ENCODE assay signal across 8 mouse cellular contexts in the genomic region with DNA sequence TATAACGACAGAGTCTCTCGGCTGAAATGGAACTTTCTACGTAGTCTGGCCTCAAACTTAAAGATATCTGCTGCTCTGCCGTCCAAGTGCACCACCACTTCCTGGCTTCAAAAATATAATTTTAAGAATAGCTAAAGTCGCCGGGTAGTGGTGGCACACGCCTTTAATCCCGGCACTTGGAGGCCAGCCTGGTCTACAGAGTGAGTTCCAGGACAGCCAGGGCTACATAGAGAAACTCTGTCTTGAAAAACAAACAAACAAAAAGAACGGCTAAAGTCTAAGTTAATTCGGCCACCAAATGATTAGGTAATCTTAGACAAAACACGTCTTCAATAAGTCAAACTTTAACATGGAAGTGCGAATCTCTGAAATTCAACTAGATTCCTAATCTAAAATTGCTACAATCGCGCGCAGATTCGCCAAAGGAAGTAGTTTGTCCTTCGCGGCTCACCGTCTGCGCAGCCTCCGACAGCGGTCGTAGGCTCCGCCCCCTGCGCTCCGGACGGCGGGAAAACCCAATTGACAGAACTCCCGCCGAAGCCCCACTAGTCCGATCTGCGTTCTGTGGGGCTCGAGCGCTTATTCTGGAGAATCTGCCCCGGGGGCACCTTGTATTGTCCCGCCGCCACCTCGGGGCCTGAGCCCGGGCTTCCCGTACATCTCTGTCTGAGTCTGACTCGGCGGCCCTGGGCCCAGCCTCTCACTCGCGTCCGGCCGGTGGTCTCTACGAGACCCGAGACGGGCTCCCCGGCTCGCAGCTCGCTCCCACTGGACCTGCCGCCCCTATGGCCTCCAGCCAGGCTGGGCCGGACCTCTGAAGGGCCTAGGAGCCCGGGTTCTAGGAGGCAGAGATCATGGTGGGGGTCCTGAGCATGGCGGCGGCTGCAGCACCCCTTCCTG. TPM values are rescaled to one million over a fixed set of nuclear protein-coding genes. Genes with fewer than 3 reads are reported as not detected.
DNase-seq lines count a peak whose midpoint lies in the region; ATAC-seq and TF ChIP-seq lines count a peak whose summit lies in the region.

A gene (plus strand): TSS at position 484 of the 900 bp plus-strand sequence.

- peak within 1 kb of the TSS; percentile 91 for H3K4me2 ChIP-seq in forebrain, embryonic 13.5 days
- H3K4me2 ChIP-seq in liver, postnatal 0 days (ENCODE audit: low read depth, low read length) = peak within 1 kb of the TSS; percentile 83
- peak within 1 kb of the TSS; percentile 94 for H3K4me2 ChIP-seq in neural tube, embryonic 14.5 days (ENCODE audit: low read depth, low read length)

- peak within 1 kb of the TSS; percentile 25; the same call in 1 of the 2 replicates for H3K27ac ChIP-seq in forebrain, embryonic 13.5 days
- peak within 1 kb of the TSS; percentile 78 for H3K27ac ChIP-seq in liver, postnatal 0 days (ENCODE audit: low read depth)
- no peak within 1 kb of the TSS for H3K27ac ChIP-seq in neural tube, embryonic 14.5 days (ENCODE audit: low read depth, low read length)

- no peak for TF ChIP-seq CTCF in E14TG2a.4 (conservative IDR thresholded peaks at IDR 0.05; ENCODE audit: low read length)
- no peak for TF ChIP-seq CTCF in liver, postnatal 0 days (IDR thresholded peaks at IDR 0.05; ENCODE audit: low read depth)

- peak; percentile 93 for DNase-seq in c-Kit-positive CD71-positive TER-119-positive erythroid progenitor cells, embryonic 14.5 days (ENCODE audit: low spot score)
- peak; percentile 93 to 95 for DNase-seq in heart, postnatal 10 days
- DNase-seq in large intestine, adult 2 months (ENCODE audit: low read depth, low spot score) = peak; percentile 52
- peak; percentile 92 for DNase-seq in liver, postnatal 0 days
- peak; percentile 97 for DNase-seq in testis, postnatal 10 days (ENCODE audit: low spot score)

- intact Hi-C loops in heart, postnatal 10 days (cut with DNase I) = loop anchor here (5.0 kb wide), 1 partner anchor 118 kb away; a partner anchor contains a TSS

- peaks cover 23% of the 10 kb centered on the region for H3K36me3 ChIP-seq in E14TG2a.4 (ENCODE audit: insufficient read depth, low read length)
- 0 out of 2 replicates have a peak, but pooled peaks cover 3% of the 10 kb centered on the region for H3K36me3 ChIP-seq in forebrain, embryonic 13.5 days (ENCODE audit: poor library complexity, severe bottlenecking)
- no peaks in the 10 kb centered on the region; the same call in 1 of the 2 replicates for H3K36me3 ChIP-seq in liver, postnatal 0 days (replicated peaks; ENCODE audit: insufficient read depth, low read length)
- H3K36me3 ChIP-seq in neural tube, embryonic 14.5 days (ENCODE audit: control insufficient read depth, insufficient read depth, low read length) = no peaks in the 10 kb centered on the region

- H3K9ac ChIP-seq in forebrain, embryonic 13.5 days = peak within 1 kb of the TSS; percentile 96
- peak within 1 kb of the TSS; percentile 96 for H3K9ac ChIP-seq in liver, postnatal 0 days (replicated peaks)
- peak within 1 kb of the TSS; percentile 78 for H3K9ac ChIP-seq in neural tube, embryonic 14.5 days (replicated peaks; ENCODE audit: low read depth, low read length)

- H3K4me3 ChIP-seq in E14TG2a.4 (replicated peaks; ENCODE audit: low read length) = peak within 1 kb of the TSS; percentile 98
- H3K4me3 ChIP-seq in forebrain, embryonic 13.5 days = peak within 1 kb of the TSS; percentile 100
- peak within 1 kb of the TSS; percentile 93 for H3K4me3 ChIP-seq in liver, postnatal 0 days (ENCODE audit: low read depth, low read length)
- peak within 1 kb of the TSS; percentile 96 for H3K4me3 ChIP-seq in neural tube, embryonic 14.5 days (ENCODE audit: low read depth, low read length)

- WGBS in forebrain, embryonic 13.5 days = 6% methylated on average over 57 of the region's 57 CpGs
- WGBS in large intestine, adult 2 months = 3% methylated on average over 57 of the region's 57 CpGs
- WGBS in liver, postnatal 0 days (ENCODE audit: insufficient replicate concordance) = 3% methylated on average over 57 of the region's 57 CpGs
- WGBS in neural tube, embryonic 14.5 days = 6% methylated on average over 57 of the region's 57 CpGs

- no peaks in the 10 kb centered on the region for H3K9me3 ChIP-seq in E14TG2a.4 (ENCODE audit: low read length)
- no peaks in the 10 kb centered on the region for H3K9me3 ChIP-seq in forebrain, embryonic 13.5 days (replicated peaks)
- no peaks in the 10 kb centered on the region for H3K9me3 ChIP-seq in liver, postnatal 0 days (ENCODE audit: low read length)
- H3K9me3 ChIP-seq in neural tube, embryonic 14.5 days (ENCODE audit: control insufficient read depth, low read length) = no peaks in the 10 kb centered on the region

- peaks cover 42% of the 10 kb centered on the region for H3K4me1 ChIP-seq in E14TG2a.4 (replicated peaks; ENCODE audit: low read depth, low read length)
- peaks cover 18% of the 10 kb centered on the region for H3K4me1 ChIP-seq in forebrain, embryonic 13.5 days
- peaks cover 21% of the 10 kb centered on the region for H3K4me1 ChIP-seq in liver, postnatal 0 days (ENCODE audit: insufficient read depth)
- peaks cover 5% of the 10 kb centered on the region; the same call in 1 of the 2 replicates for H3K4me1 ChIP-seq in neural tube, embryonic 14.5 days (ENCODE audit: control insufficient read depth, insufficient read depth, low read length)

- no peaks in the 10 kb centered on the region for H3K27me3 ChIP-seq in E14TG2a.4 (ENCODE audit: insufficient read depth, low read length)
- no peaks in the 10 kb centered on the region for H3K27me3 ChIP-seq in forebrain, embryonic 13.5 days
- no peaks in the 10 kb centered on the region for H3K27me3 ChIP-seq in liver, postnatal 0 days (ENCODE audit: insufficient read depth, low read length)
- no peaks in the 10 kb centered on the region for H3K27me3 ChIP-seq in neural tube, embryonic 14.5 days (ENCODE audit: control insufficient read depth, insufficient read depth, low read length)

- ATAC-seq in forebrain, embryonic 13.5 days = peak; percentile 82
- peak; percentile 82 for ATAC-seq in liver, postnatal 0 days
- peak; percentile 68; the same call in 1 of the 2 replicates for ATAC-seq in neural tube, embryonic 14.5 days (ENCODE audit: low read depth)

- TF ChIP-seq EP300 in liver, postnatal 0 days (IDR thresholded peaks at IDR 0.05; ENCODE audit: low read depth) = peak; percentile 71

RNA-seq across cellular contexts. Expression of the gene that starts here (rescaled TPM):
- polyA plus RNA-seq in forebrain, embryonic 13.5 days (2015; fragmentation: Nextera tagmentation; extraction: Ambion mirVana) = 13.2 and 14.0 TPM in 2 replicates
- 1 to 10 TPM; 2.8 to 4.1 TPM for total RNA-seq in heart, postnatal 10 days (2021)
- 0.83 and 1.2 TPM in 2 replicates for polyA plus RNA-seq in large intestine, adult 2 months (2012; rRNA removed)
- 3.7 and 4.9 TPM in 2 replicates for polyA plus RNA-seq in liver, postnatal 0 days (2015; fragmentation: Nextera tagmentation; extraction: Ambion mirVana)
- 4.9 and 5.7 TPM in 2 replicates for polyA plus RNA-seq in neural tube, embryonic 14.5 days (2014; fragmentation: Nextera tagmentation; extraction: Ambion mirVana)
